Mouse (Mus musculus): ENCODE data around the gene Scarf1. TPM values are rescaled to one million over a fixed set of nuclear protein-coding genes. Genes with fewer than 3 reads are reported as not detected.

Gene Scarf1
- total and polyA plus RNA-seq, 3 experiments, result 0.24 to 0.90 (median 0.76) TPM

GRCm38 (mm10) chr11:75486192-75486591 is 27.1 kb upstream of the Scarf1 start:
- no peak overlapping the region for H3K27ac ChIP-seq (ENCODE audit: insufficient read depth, low read depth)
- peaks cover 3 to 29% of the 10 kb centered on the region in 2 experiments for H3K4me1 ChIP-seq (ENCODE audit: control insufficient read depth in 1 of 2, insufficient read depth in 2 of 2)
- dilution Hi-C loops (cut with MboI; ENCODE audit: extremely low pct_ligation_motif_present, extremely low pct_unique_long_range_greater_than_20kb, low sequenced_read_pairs) (no loop called here), in situ Hi-C loops (cut with MboI; ENCODE audit: low pct_ligation_motif_present, low pct_unique_long_range_greater_than_20kb, low sequenced_read_pairs) (no loop called here)
- peak overlapping the region; percentile 90 for H3K4me2 ChIP-seq (ENCODE audit: insufficient read depth, low read depth, poor library complexity, severe bottlenecking)
- TF ChIP-seq ETS1 (conservative IDR thresholded peaks at IDR 0.05; ENCODE audit: low read depth, low read length) (no peak), TBP (conservative IDR thresholded peaks at IDR 0.05; ENCODE audit: low read depth, low read length) (no peak), MAFK (IDR thresholded peaks at IDR 0.05; ENCODE audit: insufficient replicate concordance, low read length) (0 out of 2 replicates have a peak, but pooled peaks have one; percentile 12)
- H3K27me3 ChIP-seq (replicated peaks), result no peaks in the 10 kb centered on the region
- no peak for DNase-seq (ENCODE audit: extremely low read depth)
- peaks cover 33% of the 10 kb centered on the region for H3K79me2 ChIP-seq (replicated peaks; ENCODE audit: control insufficient read depth, extremely low read depth, insufficient read depth, poor library complexity, severe bottlenecking)
- peak overlapping the region; percentile 35; the same call in 1 of the 2 replicates for H3K9ac ChIP-seq (ENCODE audit: insufficient read depth, low read depth)
- H3K36me3 ChIP-seq (replicated peaks in 1 of 2; ENCODE audit: control insufficient read depth in 1 of 2, insufficient read depth in 1 of 2, low read length in 1 of 2), result peaks cover 25 to 34% of the 10 kb centered on the region in 2 experiments
- no peaks in the 10 kb centered on the region for H3K9me3 ChIP-seq (replicated peaks; ENCODE audit: low read length)
- peak overlapping the region in 2 of 3 experiments; percentile 30 to 52 for H3K4me3 ChIP-seq (replicated peaks in 1 of 3; ENCODE audit: low read depth in 2 of 3, low read length in 2 of 3, poor library complexity in 1 of 3)

DNA sequence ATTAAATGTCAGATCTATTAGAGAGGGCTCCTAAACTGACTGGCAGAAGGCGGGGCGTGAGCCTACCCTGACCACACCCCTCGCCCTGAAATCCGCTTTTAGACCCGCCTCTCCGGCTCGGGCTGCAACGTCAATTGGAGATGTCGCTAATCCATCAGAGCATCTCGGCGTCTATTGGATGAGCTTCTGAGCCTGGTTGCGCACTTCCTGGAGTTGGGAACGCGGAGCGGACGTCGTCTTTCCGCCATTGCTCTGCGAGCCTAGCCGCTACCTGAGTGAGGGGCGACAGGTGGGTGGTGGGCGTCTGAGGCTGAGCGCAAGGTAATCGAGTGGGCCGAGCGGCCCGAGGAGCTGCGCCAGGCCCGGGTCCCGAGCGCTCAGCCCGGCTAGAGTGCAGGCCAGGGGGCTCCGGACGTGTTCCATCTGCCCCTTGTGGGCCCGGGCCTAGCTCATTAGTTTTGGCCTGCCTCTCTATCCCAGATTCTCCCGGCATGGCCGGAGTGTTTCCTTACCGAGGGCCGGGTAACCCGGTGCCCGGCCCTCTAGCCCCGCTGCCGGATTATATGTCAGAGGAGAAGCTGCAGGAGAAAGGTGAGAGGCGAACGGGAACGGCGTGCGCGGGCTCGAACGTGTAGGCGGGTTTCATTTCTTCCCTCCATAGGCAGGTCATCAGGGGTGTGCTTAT is 26.6 kb upstream of the Scarf1 start, which contains the start of gene Prpf8:
Gene Prpf8 (plus strand): TSS at position 216 of the 685 bp plus-strand sequence.
- dilution Hi-C loops (cut with MboI; ENCODE audit: extremely low pct_ligation_motif_present, extremely low pct_unique_long_range_greater_than_20kb, low sequenced_read_pairs) (no loop called here), in situ Hi-C loops (cut with MboI; ENCODE audit: low pct_ligation_motif_present, low pct_unique_long_range_greater_than_20kb, low sequenced_read_pairs) (no loop called here)

More for the DNA sequence above, 26.6 kb upstream of the Scarf1 start, which contains the start of gene Prpf8:
- TF ChIP-seq KAT2A (IDR thresholded peaks at IDR 0.05; ENCODE audit: insufficient replicate concordance, low read length) (peak; percentile 85; the same call in 1 of the 2 replicates), HCFC1 (IDR thresholded peaks at IDR 0.05; ENCODE audit: low read depth, low read length) (peak; percentile 90), ELF1 (IDR thresholded peaks at IDR 0.05; ENCODE audit: low read depth, low read length) (peak; percentile 96), POLR2AphosphoS2 (IDR thresholded peaks at IDR 0.05; ENCODE audit: low read depth, low read length) (peak; percentile 72; the same call in 1 of the 2 replicates), MAX (IDR thresholded peaks at IDR 0.05; ENCODE audit: low read length) (peak; percentile 35; the same call in 1 of the 2 replicates), IRF4 (IDR thresholded peaks at IDR 0.05; ENCODE audit: low read depth, low read length) (peak; percentile 24; the same call in 1 of the 2 replicates), EP300 (IDR thresholded peaks at IDR 0.05; ENCODE audit: low read length) (no peak), E2F4 (IDR thresholded peaks at IDR 0.05; ENCODE audit: insufficient replicate concordance, low read depth, low read length) (peak; percentile 72; the same call in 1 of the 2 replicates), MEF2A (IDR thresholded peaks at IDR 0.05; ENCODE audit: borderline replicate concordance, low read depth, low read length) (0 out of 2 replicates have a peak, but pooled peaks have one; percentile 11), MXI1 (IDR thresholded peaks at IDR 0.05; ENCODE audit: low read depth, low read length) (peak; percentile 67), ZMIZ1 (IDR thresholded peaks at IDR 0.05; ENCODE audit: low read depth, low read length) (peak; percentile 82), CHD1 (IDR thresholded peaks at IDR 0.05; ENCODE audit: low read depth, low read length) (peak; percentile 88; the same call in 1 of the 2 replicates), POLR2A (IDR thresholded peaks at IDR 0.05; ENCODE audit: low read depth, low read length) (peak; percentile 88), JUND (conservative IDR thresholded peaks at IDR 0.05; ENCODE audit: low read depth, low read length) (no peak; the same call in 1 of the 2 replicates), ZKSCAN1 (IDR thresholded peaks at IDR 0.05; ENCODE audit: borderline replicate concordance, low read depth, low read length) (no peak), SMC3 (IDR thresholded peaks at IDR 0.05; ENCODE audit: low read depth, low read length) (peak; percentile 3; the same call in 1 of the 2 replicates), TBP (conservative IDR thresholded peaks at IDR 0.05; ENCODE audit: low read depth, low read length) (peak; percentile 86), NRF1 (IDR thresholded peaks at IDR 0.05; ENCODE audit: low read depth, low read length) (peak; percentile 67), MYC (IDR thresholded peaks at IDR 0.05; ENCODE audit: low read depth, low read length) (peak; percentile 38; the same call in 1 of the 2 replicates), CHD2 (IDR thresholded peaks at IDR 0.05; ENCODE audit: low read length) (peak; percentile 92), ZNF384 (IDR thresholded peaks at IDR 0.05; ENCODE audit: low read depth, low read length) (no peak), SIN3A (IDR thresholded peaks at IDR 0.05; ENCODE audit: low read length) (peak; percentile 69; the same call in 1 of the 2 replicates), NELFE (IDR thresholded peaks at IDR 0.05; ENCODE audit: low read depth, low read length) (peak; percentile 84), MAZ (IDR thresholded peaks at IDR 0.05; ENCODE audit: low read depth, low read length) (no peak), TCF12 (IDR thresholded peaks at IDR 0.05; ENCODE audit: low read depth, low read length) (peak; percentile 84)
- peaks cover 36% of the 10 kb centered on the region for H3K79me2 ChIP-seq (replicated peaks; ENCODE audit: control insufficient read depth, extremely low read depth, insufficient read depth, poor library complexity, severe bottlenecking)
- peak; percentile 99 for DNase-seq (ENCODE audit: extremely low read depth)
- H3K27me3 ChIP-seq (replicated peaks), result no peaks in the 10 kb centered on the region
- peak within 1 kb of the TSS; percentile 81 to 96 (median 83) for H3K4me3 ChIP-seq (replicated peaks in 1 of 3; ENCODE audit: low read depth in 2 of 3, low read length in 2 of 3, poor library complexity in 1 of 3)
- peak within 1 kb of the TSS; percentile 18; the same call in 1 of the 2 replicates for H3K27ac ChIP-seq (ENCODE audit: insufficient read depth, low read depth)
- H3K4me2 ChIP-seq (ENCODE audit: insufficient read depth, low read depth, poor library complexity, severe bottlenecking), result peak within 1 kb of the TSS; percentile 90
- no peaks in the 10 kb centered on the region for H3K9me3 ChIP-seq (replicated peaks; ENCODE audit: low read length)
- H3K9ac ChIP-seq (ENCODE audit: insufficient read depth, low read depth), result peak within 1 kb of the TSS; percentile 97
- H3K4me1 ChIP-seq (ENCODE audit: control insufficient read depth in 1 of 2, insufficient read depth in 2 of 2), result peaks cover 3 to 29% of the 10 kb centered on the region in 2 experiments
- peaks cover 30 to 40% of the 10 kb centered on the region in 2 experiments for H3K36me3 ChIP-seq (replicated peaks in 1 of 2; ENCODE audit: control insufficient read depth in 1 of 2, insufficient read depth in 1 of 2, low read length in 1 of 2)

Measured in CH12.LX (cell line).